9 mouse cellular contexts compared by ENCODE assay signal in genomic region chr2:152048003-152048980, GRCm38 (mm10). TPM values are rescaled to one million over a fixed set of nuclear protein-coding genes. Genes with fewer than 3 reads are reported as not detected.
DNase-seq lines count a peak whose midpoint lies in the region; ATAC-seq and TF ChIP-seq lines count a peak whose summit lies in the region.
"Had no signal": no experiment of that assay in that cellular context is flagged by ENCODE, and none has a peak within 500 bp of the region (broad histone marks: within the 10 kb centered on the region; RNA-seq: fewer than 3 reads in every experiment).

No protein-coding gene starts in this region.

- peaks cover 8% of the 10 kb centered on the region for H3K4me1 ChIP-seq in cerebellum, adult 2 months (ENCODE audit: control insufficient read depth, insufficient read depth, low read length)
- H3K4me1 ChIP-seq in intestine, embryonic 16.5 days (ENCODE audit: control insufficient read depth, insufficient read depth, low read length) = peaks cover 14% of the 10 kb centered on the region
- H3K4me1 ChIP-seq in neural tube, embryonic 13.5 days (replicated peaks) = peaks cover 68% of the 10 kb centered on the region

- TF ChIP-seq CTCF in cerebellum, adult 2 months (IDR thresholded peaks at IDR 0.05; ENCODE audit: borderline replicate concordance, insufficient read depth, low read depth, low read length) = no peak

- H3K4me3 ChIP-seq in cerebellum, adult 2 months (replicated peaks; ENCODE audit: insufficient read depth, low read depth, low read length) = peak overlapping the region; percentile 42
- H3K4me3 ChIP-seq in intestine, embryonic 16.5 days (ENCODE audit: low read length) = peak overlapping the region; percentile 52
- peak overlapping the region; percentile 45 for H3K4me3 ChIP-seq in neural tube, embryonic 13.5 days

- peak overlapping the region; percentile 64 for H3K9ac ChIP-seq in intestine, embryonic 16.5 days (ENCODE audit: low read depth, low read length)
- H3K9ac ChIP-seq in neural tube, embryonic 13.5 days = peak overlapping the region; percentile 80

- peak; percentile 45 for ATAC-seq in intestine, embryonic 16.5 days
- ATAC-seq in neural tube, embryonic 13.5 days (ENCODE audit: low read depth) = peak; percentile 46
- no peak for ATAC-seq in monocyte, adult 5-6 weeks (replicated peaks; ENCODE audit: insufficient number of reproducible peaks, low FRiP score, low TSS enrichment, poor library complexity, severe bottlenecking)

- no peak overlapping the region for H3K27ac ChIP-seq in cerebellum, adult 2 months (ENCODE audit: insufficient read depth, low read length)
- H3K27ac ChIP-seq in intestine, embryonic 16.5 days (ENCODE audit: low read length) = no peak overlapping the region
- peak overlapping the region; percentile 97 for H3K27ac ChIP-seq in neural tube, embryonic 13.5 days (replicated peaks)

- no peaks in the 10 kb centered on the region for H3K36me3 ChIP-seq in intestine, embryonic 16.5 days (ENCODE audit: control insufficient read depth, insufficient read depth, low read length)
- H3K36me3 ChIP-seq in neural tube, embryonic 13.5 days = no peaks in the 10 kb centered on the region

- WGBS in cerebellum, adult 2 months = 2% methylated on average over 82 of the region's 82 CpGs
- 1% methylated on average over 53 of the region's 82 CpGs for WGBS in intestine, embryonic 16.5 days
- under 1% methylated on average over 78 of the region's 82 CpGs for WGBS in neural tube, embryonic 13.5 days

- H3K9me3 ChIP-seq in intestine, embryonic 16.5 days (ENCODE audit: control insufficient read depth, low read length) = no peaks in the 10 kb centered on the region
- 0 out of 2 replicates have a peak, but pooled peaks cover 3% of the 10 kb centered on the region for H3K9me3 ChIP-seq in neural tube, embryonic 13.5 days

- DNase-seq in cerebellum, adult 2 months = no peak
- DNase-seq in cerebellum, postnatal 36 days = no peak
- peak; percentile 25 for DNase-seq in ovary, postnatal 36 days (ENCODE audit: low spot score)
- no peak for DNase-seq in ovary, postnatal 14 days (ENCODE audit: low spot score)
- no peak for DNase-seq in gastrocnemius, adult 8-10 months (ENCODE audit: low spot score in 2 of 2)

- H3K27me3 ChIP-seq in cerebellum, adult 2 months (ENCODE audit: control insufficient read depth, insufficient read depth, low read length) = peaks cover 10% of the 10 kb centered on the region; the same call in 1 of the 2 replicates
- peaks cover 39% of the 10 kb centered on the region for H3K27me3 ChIP-seq in intestine, embryonic 16.5 days (replicated peaks; ENCODE audit: control insufficient read depth, insufficient read depth, low read length)
- H3K27me3 ChIP-seq in neural tube, embryonic 13.5 days = peaks cover 10% of the 10 kb centered on the region

- H3K4me2 ChIP-seq in intestine, embryonic 16.5 days (ENCODE audit: low read depth, low read length) = peak overlapping the region; percentile 93
- peak overlapping the region; percentile 83 for H3K4me2 ChIP-seq in neural tube, embryonic 13.5 days

- TF ChIP-seq POLR2A in cerebellum, adult 2 months (IDR thresholded peaks at IDR 0.05; ENCODE audit: borderline replicate concordance, insufficient read depth, low read length) = no peak

RNA-seq across cellular contexts. Expression of gene Scrt2, which starts 33.0 kb away (rescaled TPM):
- polyA plus RNA-seq in cerebellum, adult 2 months (2012; rRNA removed) = 14.8 and 15.4 TPM in 2 replicates
- not detected in 2 replicates for polyA plus RNA-seq in intestine, embryonic 16.5 days (2015; fragmentation: Nextera tagmentation; extraction: Ambion mirVana)
- polyA plus RNA-seq in neural tube, embryonic 13.5 days (2015; fragmentation: Nextera tagmentation; extraction: Ambion mirVana) = 30.0 and 30.2 TPM in 2 replicates
- not detected for total RNA-seq in gastrocnemius, adult 8-10 months (2022)
- total RNA-seq in monocyte, adult 5-6 weeks (2017) = not detected in 3 replicates
- polyA plus RNA-seq: C2C12 had no signal

RNA-seq across cellular contexts. Expression of gene Slc52a3, which starts 52.0 kb away (rescaled TPM):
- 2.1 and 2.6 TPM in 2 replicates for polyA plus RNA-seq in cerebellum, adult 2 months (2012; rRNA removed)
- polyA plus RNA-seq in intestine, embryonic 16.5 days (2015; fragmentation: Nextera tagmentation; extraction: Ambion mirVana) = 6.9 and 7.0 TPM in 2 replicates
- polyA plus RNA-seq in neural tube, embryonic 13.5 days (2015; fragmentation: Nextera tagmentation; extraction: Ambion mirVana) = 0.99 and 1.1 TPM in 2 replicates
- under 1 TPM; 0.31 to 0.72 (median 0.57) TPM for total RNA-seq in gastrocnemius, adult 8-10 months (2022)
- 3.0 to 4.9 TPM (median 3.5 TPM) in 3 replicates for total RNA-seq in monocyte, adult 5-6 weeks (2017)

RNA-seq across cellular contexts. Expression of gene Srxn1, which starts 57.0 kb away (rescaled TPM):
- polyA plus RNA-seq in cerebellum, adult 2 months (2012; rRNA removed) = 138 TPM in 2 replicates
- polyA plus RNA-seq in intestine, embryonic 16.5 days (2015; fragmentation: Nextera tagmentation; extraction: Ambion mirVana) = 34.9 and 43.6 TPM in 2 replicates
- 19.0 TPM in 2 replicates for polyA plus RNA-seq in neural tube, embryonic 13.5 days (2015; fragmentation: Nextera tagmentation; extraction: Ambion mirVana)
- 10 to 100 TPM; 15.2 to 67.0 (median 22.7) TPM for total RNA-seq in gastrocnemius, adult 8-10 months (2022)
- 14.1 to 28.0 TPM (median 16.1 TPM) in 3 replicates for total RNA-seq in monocyte, adult 5-6 weeks (2017)

Comparison
In these comparisons a context has a peak if more than half of its experiments do, and no peak if none do; other contexts are left out.
1. RNA of gene Scrt2, which starts 33.0 kb away (polyA plus RNA-seq): 30.0 to 30.2 TPM in neural tube, embryonic 13.5 days and 14.8 to 15.4 TPM in cerebellum, adult 2 months; not detected in intestine, embryonic 16.5 days; every median in the first group is over 10 times any median in the second.
2. Peak in every context shown above with its lines, with median percentiles within 50 percentile points of each other: H3K4me3 ChIP-seq.